Mouse (Mus musculus): ENCODE measurements around the gene Samd4b.

DNA sequence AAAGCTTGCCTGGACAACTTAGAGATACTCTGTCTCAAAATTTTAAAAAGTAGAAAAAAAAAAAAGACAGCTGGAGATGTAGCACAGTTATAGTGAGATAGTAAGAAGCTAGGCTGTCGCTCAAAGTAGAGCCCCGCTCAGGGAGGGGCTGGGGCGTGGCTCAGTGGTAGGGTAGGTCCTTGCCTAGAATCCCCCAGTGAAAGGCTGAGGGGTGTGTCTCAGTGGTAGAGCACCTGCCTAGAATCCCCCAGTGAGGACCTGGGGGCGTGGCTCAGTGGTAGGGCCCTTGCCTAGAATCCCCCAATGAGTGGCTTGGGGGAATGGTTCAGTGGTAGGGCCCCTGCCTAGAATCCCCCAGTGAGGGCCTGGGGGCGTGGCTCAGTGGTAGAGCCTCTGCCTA lies 137.6 kb downstream of the Samd4b start:
- TF ChIP-seq CTCF (IDR thresholded peaks at IDR 0.05; ENCODE audit: control insufficient read depth, insufficient read depth, low read length) (no peak), POLR2A (IDR thresholded peaks at IDR 0.05; ENCODE audit: borderline replicate concordance, control insufficient read depth, low read depth, low read length) (no peak)

All from bone marrow, adult 2 months (tissue).